Mouse (Mus musculus): ENCODE measurements around the gene Ccr1l1.

GRCm38 (mm10) chr9:123956892-123957291 is 21.3 kb downstream of the Ccr1l1 start:
- TF ChIP-seq FLI1 (IDR thresholded peaks at IDR 0.05; ENCODE audit: low read length) (no peak), GATA1 (IDR thresholded peaks at IDR 0.05; ENCODE audit: borderline replicate concordance, low read length) (no peak)

Measured in megakaryocyte, embryonic 14.5 days (primary cell).